Comparison of ENCODE assay signal across 13 mouse cellular contexts in the genomic region with DNA sequence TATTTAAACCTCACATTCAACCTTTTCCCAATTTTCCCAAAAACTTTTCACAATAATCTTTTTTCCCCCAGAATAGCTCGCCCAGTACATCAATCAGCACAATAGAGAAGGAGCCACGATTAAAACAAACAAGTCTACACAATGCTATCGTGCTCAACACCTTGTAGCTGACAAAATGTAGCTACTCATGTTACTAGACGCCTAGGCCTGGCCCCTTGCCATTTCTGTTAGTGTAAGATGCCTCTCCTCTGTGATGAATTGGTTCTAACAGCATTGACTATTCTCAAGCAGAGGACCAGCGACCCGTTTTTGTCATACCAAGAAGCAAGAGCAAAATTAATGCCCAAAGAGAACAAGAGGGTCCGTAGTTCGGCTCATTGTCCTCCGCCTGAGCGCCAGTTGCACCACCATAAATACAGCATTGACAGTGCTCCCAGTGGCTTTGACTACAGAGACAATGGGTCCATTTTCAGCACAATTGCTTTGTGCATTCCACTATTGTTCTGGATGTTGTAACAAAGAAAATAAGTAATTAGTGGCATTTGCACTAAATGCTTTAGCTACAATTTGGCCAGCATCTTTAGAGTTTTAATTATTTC.
DNase-seq lines count a peak whose midpoint lies in the region; ATAC-seq lines count a peak whose summit lies in the region.
"Had no signal": no experiment of that assay in that cellular context is flagged by ENCODE, and none has a peak within 500 bp of the region (broad histone marks: within the 10 kb centered on the region; RNA-seq: fewer than 3 reads in every experiment).

No protein-coding gene starts in this region.

- WGBS in neural tube, embryonic 14.5 days, result 18% methylated on average over 10 of the region's 10 CpGs
- 63% methylated on average over 10 of the region's 10 CpGs for WGBS in liver, embryonic 12.5 days (ENCODE audit: insufficient replicate concordance)

- H3K27ac ChIP-seq in neural tube, embryonic 14.5 days (ENCODE audit: low read depth, low read length), result no peak overlapping the region
- H3K27ac ChIP-seq in liver, embryonic 12.5 days, result no peak overlapping the region
- H3K27ac ChIP-seq: forebrain, embryonic 10.5 days; midbrain, embryonic 12.5 days had no signal

- H3K27me3 ChIP-seq in neural tube, embryonic 14.5 days (ENCODE audit: control insufficient read depth, insufficient read depth, low read length), result no peaks in the 10 kb centered on the region
- no peaks in the 10 kb centered on the region for H3K27me3 ChIP-seq in liver, embryonic 12.5 days (replicated peaks)
- H3K27me3 ChIP-seq: midbrain, embryonic 12.5 days had no signal

- H3K36me3 ChIP-seq in neural tube, embryonic 14.5 days (ENCODE audit: control insufficient read depth, insufficient read depth, low read length), result no peaks in the 10 kb centered on the region
- no peaks in the 10 kb centered on the region for H3K36me3 ChIP-seq in liver, embryonic 12.5 days
- H3K36me3 ChIP-seq: forebrain, embryonic 10.5 days; midbrain, embryonic 12.5 days had no signal

- H3K4me3 ChIP-seq in neural tube, embryonic 14.5 days (ENCODE audit: low read depth, low read length), result no peak overlapping the region
- H3K4me3 ChIP-seq in liver, embryonic 12.5 days, result no peak overlapping the region
- H3K4me3 ChIP-seq: forebrain, embryonic 10.5 days; midbrain, embryonic 12.5 days had no signal

- H3K9me3 ChIP-seq in neural tube, embryonic 14.5 days (ENCODE audit: control insufficient read depth, low read length), result no peaks in the 10 kb centered on the region
- no peaks in the 10 kb centered on the region for H3K9me3 ChIP-seq in liver, embryonic 12.5 days (replicated peaks)
- H3K9me3 ChIP-seq: forebrain, embryonic 10.5 days; midbrain, embryonic 12.5 days had no signal

- no peaks in the 10 kb centered on the region for H3K4me1 ChIP-seq in neural tube, embryonic 14.5 days (ENCODE audit: control insufficient read depth, insufficient read depth, low read length)
- no peaks in the 10 kb centered on the region for H3K4me1 ChIP-seq in liver, embryonic 12.5 days
- H3K4me1 ChIP-seq: forebrain, embryonic 10.5 days; midbrain, embryonic 12.5 days had no signal

- no peak overlapping the region for H3K4me2 ChIP-seq in neural tube, embryonic 14.5 days (ENCODE audit: low read depth, low read length)
- no peak overlapping the region for H3K4me2 ChIP-seq in liver, embryonic 12.5 days
- H3K4me2 ChIP-seq: midbrain, embryonic 12.5 days had no signal

- ATAC-seq in cerebellum, adult (ENCODE audit: insufficient number of reproducible peaks, low FRiP score, low TSS enrichment), result no peak; the same call in 1 of the 2 replicates
- ATAC-seq in neural tube, embryonic 14.5 days (ENCODE audit: low read depth), result 0 out of 2 replicates have a peak, but pooled peaks have one; percentile 41
- ATAC-seq in liver, embryonic 12.5 days, result no peak
- ATAC-seq: intestine, postnatal 0 days had no signal

- intact Hi-C loops in left cerebral cortex, postnatal 4 days (cut with DNase I), result no loop called here

- DNase-seq in cerebellum, adult 11 months, result peak; percentile 1
- DNase-seq in left cerebral cortex, adult 9 months (ENCODE audit: low spot score in 2 of 2), result peak; percentile 22 to 27
- no peak for DNase-seq in left cerebral cortex, postnatal 4 days
- peak; percentile 0 for DNase-seq in embryo, embryonic 9.5 days (ENCODE audit: extremely low spot score)
- DNase-seq in ovary, postnatal 10 days (ENCODE audit: low spot score), result no peak
- DNase-seq: gastrocnemius, postnatal 36 days; lung, postnatal 10 days had no signal

- H3K9ac ChIP-seq in neural tube, embryonic 14.5 days (replicated peaks; ENCODE audit: low read depth, low read length), result no peak overlapping the region
- H3K9ac ChIP-seq in liver, embryonic 12.5 days, result no peak overlapping the region
- H3K9ac ChIP-seq: midbrain, embryonic 12.5 days had no signal

Comparison
In these comparisons a context has a peak if more than half of its experiments do, and no peak if none do; other contexts are left out.
1. DNase-seq: peak in cerebellum, adult 11 months (single experiment), left cerebral cortex, adult 9 months (2 of 2) and embryo, embryonic 9.5 days (single experiment); none in left cerebral cortex, postnatal 4 days (single experiment) and ovary, postnatal 10 days (single experiment).